Mouse (Mus musculus) kidney, adult 2 months (tissue): ENCODE results near the gene Lims1.

ENCODE experiments used
- CTCF ChIP-seq: fragments of 200-500 bp; conservative IDR thresholded peaks from 2 replicates; pipeline ENCODE4 v1.5.1; 2011; ENCODE audit warnings: low read depth, mild to moderate bottlenecking, control low read depth, low read length, moderate library complexity, mixed read lengths; ENCODE audit not compliant: insufficient read depth, insufficient read length
- POLR2A ChIP-seq: fragments of 200-500 bp; IDR thresholded peaks from one replicate; pipeline ENCODE4 v1.6.1; 2011; ENCODE audit warnings: low read depth, low read length, control low read depth

- no peak for TF ChIP-seq CTCF
- no peak for TF ChIP-seq POLR2A
These were observed 78.6 kb downstream of the Lims1 start for GRCm38 (mm10) chr10:58401838-58402237.
